ENCODE assay signal across 24 mouse cellular contexts in genomic region chr3:136037254-136037653, GRCm38 (mm10).
"Had no signal": no experiment of that assay in that cellular context is flagged by ENCODE, and none has a peak within 500 bp of the region (broad histone marks: within the 10 kb centered on the region; RNA-seq: fewer than 3 reads in every experiment).

No protein-coding gene starts in this region.

- H3K4me2 ChIP-seq: heart, embryonic 12.5 days; hindbrain, embryonic 12.5 days; hindbrain, embryonic 14.5 days; intestine, embryonic 15.5 days; limb, embryonic 13.5 days; limb, embryonic 15.5 days had no signal

- H3K27me3 ChIP-seq: heart, embryonic 12.5 days; hindbrain, embryonic 12.5 days; intestine, embryonic 15.5 days; limb, embryonic 13.5 days; limb, embryonic 15.5 days had no signal

- H3K4me1 ChIP-seq: hindbrain, embryonic 12.5 days; intestine, embryonic 15.5 days; limb, embryonic 13.5 days; limb, embryonic 15.5 days had no signal

- ATAC-seq: hindbrain, embryonic 16.5 days; inflammation-experienced regulatory T-cells, adult 6 months; intestine, embryonic 15.5 days; intestine, postnatal 0 days had no signal

- H3K4me3 ChIP-seq: heart, embryonic 10.5 days; heart, embryonic 12.5 days; hindbrain, embryonic 10.5 days; hindbrain, embryonic 12.5 days; intestine, embryonic 15.5 days; limb, embryonic 13.5 days; limb, embryonic 15.5 days had no signal

- H3K27ac ChIP-seq: heart, embryonic 10.5 days; hindbrain, embryonic 10.5 days; hindbrain, embryonic 12.5 days; hindbrain, embryonic 14.5 days; intestine, embryonic 15.5 days; limb, embryonic 13.5 days; limb, embryonic 15.5 days had no signal

- H3K9ac ChIP-seq: heart, embryonic 12.5 days; hindbrain, embryonic 12.5 days; hindbrain, embryonic 14.5 days; intestine, embryonic 15.5 days; limb, embryonic 13.5 days; limb, embryonic 15.5 days had no signal

- H3K36me3 ChIP-seq: heart, embryonic 10.5 days; heart, embryonic 12.5 days; hindbrain, embryonic 10.5 days; hindbrain, embryonic 12.5 days; intestine, embryonic 15.5 days; limb, embryonic 13.5 days; limb, embryonic 15.5 days had no signal

- H3K9me3 ChIP-seq: heart, embryonic 10.5 days; heart, embryonic 12.5 days; hindbrain, embryonic 10.5 days; hindbrain, embryonic 12.5 days; intestine, embryonic 15.5 days; limb, embryonic 13.5 days; limb, embryonic 15.5 days had no signal

- DNase-seq: gastrocnemius, postnatal 14 days; gastrocnemius, postnatal 36 days; heart, adult 18-20 months; heart, postnatal 10 days; heart, postnatal 4 days; kidney, adult 18-20 months; kidney, adult 8-10 months; kidney, postnatal 10 days; kidney, postnatal 25 days; kidney, postnatal 4 days; layer of hippocampus, adult 9-11 months; layer of hippocampus, postnatal 36 days; left cerebral cortex, postnatal 4 days had no signal
